Mouse (Mus musculus) gastrocnemius, adult 2 months (tissue): ENCODE measurements at regions not wholly inside any gene's neighbourhood (a gene's known extent, or its start where the extent isn't known, plus 50 kb on each side); places are given as distances from the start of the nearest gene placed in this dataset.

Source experiments
- DNase-seq: peaks from one replicate; pipeline ENCODE4 v3.0.0; 2022
- H3K27ac ChIP-seq: fragments of 200-600 bp; 2 replicates; pipeline ENCODE4 v1.8.1; 2022; ENCODE audit warnings: mild to moderate bottlenecking
- H3K4me3 ChIP-seq: fragments of 200-600 bp; 2 replicates; pipeline ENCODE4 v1.8.1; 2022; ENCODE audit warnings: mild to moderate bottlenecking, moderate library complexity
- CTCF ChIP-seq: fragments of 200-600 bp; IDR thresholded peaks from 2 replicates; pipeline ENCODE4 v1.8.1; 2022; ENCODE audit warnings: antibody characterized with exemption, mild to moderate bottlenecking, moderate library complexity
- intact Hi-C: fragments of 180-260 bp; cut with DNase I; formaldehyde crosslinking; loops from one replicate; pipeline ENCODE4 v1.15.1; 2025

GRCm38 (mm10) chr3:34270154-34270553 is 189.0 kb upstream of the Dnajc19 start:
- Histone ChIP-seq H3K27ac (no peak overlapping the region), H3K4me3 (no peak overlapping the region)
- peak; percentile 17 for DNase-seq
- no peak for TF ChIP-seq CTCF
- intact Hi-C loops, result no loop called here

- TF ChIP-seq CTCF, result no peak
- intact Hi-C loops, result no loop called here
- Histone ChIP-seq H3K27ac (no peak overlapping the region), H3K4me3 (no peak overlapping the region)
- no peak for DNase-seq
These were observed 185.3 kb upstream of the Dnajc19 start for GRCm38 (mm10) chr3:34266462-34266861.

- DNase-seq, result no peak
- intact Hi-C loops, result no loop called here
- Histone ChIP-seq H3K27ac (no peak overlapping the region), H3K4me3 (no peak overlapping the region)
- no peak for TF ChIP-seq CTCF
These were observed 183.7 kb upstream of the Dnajc19 start for GRCm38 (mm10) chr3:34264811-34265210.

GRCm38 (mm10) chr3:34252730-34253337 is 171.7 kb upstream of the Dnajc19 start:
- no peak overlapping the region for H3K4me3 ChIP-seq
- intact Hi-C loops, result no loop called here
- DNase-seq, result no peak
- no peak overlapping the region for H3K27ac ChIP-seq
- no peak for TF ChIP-seq CTCF

GRCm38 (mm10) chr3:34242126-34242525 is 161.0 kb upstream of the Dnajc19 start:
- intact Hi-C loops, result no loop called here
- no peak for TF ChIP-seq CTCF
- Histone ChIP-seq H3K27ac (no peak overlapping the region), H3K4me3 (no peak overlapping the region)
- no peak for DNase-seq

- Histone ChIP-seq H3K27ac (no peak overlapping the region), H3K4me3 (no peak overlapping the region)
- intact Hi-C loops, result no loop called here
- no peak for TF ChIP-seq CTCF
- no peak for DNase-seq
These were observed 158.9 kb upstream of the Dnajc19 start for GRCm38 (mm10) chr3:34239978-34240377.

GRCm38 (mm10) chr3:34234391-34234790 is 153.3 kb upstream of the Dnajc19 start:
- no peak for TF ChIP-seq CTCF
- Histone ChIP-seq H3K27ac (no peak overlapping the region), H3K4me3 (no peak overlapping the region)
- no peak for DNase-seq
- intact Hi-C loops, result loop anchor here (5.0 kb wide), 1 partner anchor 1248 kb away; no protein-coding TSS in a partner anchor

GRCm38 (mm10) chr3:34232329-34233250 is 151.5 kb upstream of the Dnajc19 start:
- intact Hi-C loops, result loop anchor here (5.0 kb wide), 1 partner anchor 1250 kb away; no protein-coding TSS in a partner anchor
- DNase-seq, result no peak
- H3K4me3 ChIP-seq, result no peak overlapping the region
- TF ChIP-seq CTCF, result no peak
- no peak overlapping the region for H3K27ac ChIP-seq

GRCm38 (mm10) chr3:34231593-34232328 is 150.6 kb upstream of the Dnajc19 start:
- intact Hi-C loops, result loop anchor here (5.0 kb wide), 1 partner anchor 1251 kb away; no protein-coding TSS in a partner anchor
- Histone ChIP-seq H3K4me3 (no peak overlapping the region), H3K27ac (no peak overlapping the region)
- no peak for DNase-seq
- peak; percentile 24; the same call in 1 of the 2 replicates for TF ChIP-seq CTCF

- TF ChIP-seq CTCF, result no peak
- intact Hi-C loops, result no loop called here
- H3K27ac ChIP-seq, result no peak overlapping the region
- no peak overlapping the region for H3K4me3 ChIP-seq
- no peak for DNase-seq
These were observed 141.2 kb upstream of the Dnajc19 start for GRCm38 (mm10) chr3:34222291-34222690.

GRCm38 (mm10) chr3:34219741-34220310 is 138.7 kb upstream of the Dnajc19 start:
- DNase-seq, result no peak
- intact Hi-C loops, result no loop called here
- Histone ChIP-seq H3K4me3 (no peak overlapping the region), H3K27ac (no peak overlapping the region)
- TF ChIP-seq CTCF, result no peak

- Histone ChIP-seq H3K27ac (no peak overlapping the region), H3K4me3 (no peak overlapping the region)
- TF ChIP-seq CTCF, result no peak
- intact Hi-C loops, result no loop called here
- DNase-seq, result no peak
These were observed 138.0 kb upstream of the Dnajc19 start for GRCm38 (mm10) chr3:34219096-34219495.
